Mouse (Mus musculus): Measurements from ENCODE around the gene Gng2. TPM values are rescaled to one million over a fixed set of nuclear protein-coding genes. Genes with fewer than 3 reads are reported as not detected.

Gene Gng2
- polyA plus RNA-seq, 1 experiment from 2014 or later = 63.9 TPM

DNA sequence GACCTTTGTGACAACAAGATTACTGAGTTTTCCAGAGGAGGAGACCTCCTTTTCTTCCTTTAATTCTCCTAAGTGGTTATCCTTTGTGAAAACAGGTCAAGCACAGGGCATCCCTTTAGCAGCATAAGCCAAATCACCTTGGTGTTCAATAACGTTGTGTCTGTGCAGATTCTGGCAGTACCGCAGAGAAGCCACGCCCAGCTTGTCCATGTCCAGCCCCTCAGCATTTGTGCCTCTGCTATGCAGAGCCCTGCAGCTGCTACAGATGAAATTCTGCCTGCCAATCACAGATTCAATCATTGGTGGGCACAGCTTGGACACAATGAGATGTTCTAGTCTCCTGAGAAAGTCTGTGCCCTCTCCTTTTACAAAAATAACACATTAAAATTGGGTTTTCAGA, 14.4 kb upstream of the Gng2 start:
- no peak for DNase-seq (ENCODE audit: low spot score)
- Histone ChIP-seq H3K27ac (no peak overlapping the region), H3K36me3 (no peaks in the 10 kb centered on the region), H3K9me3 (replicated peaks) (no peaks in the 10 kb centered on the region), H3K4me3 (no peak overlapping the region), H3K4me1 (peaks cover 7% of the 10 kb centered on the region), H3K27me3 (ENCODE audit: low read depth, poor library complexity, severe bottlenecking) (no peaks in the 10 kb centered on the region)
- WGBS = 62% methylated on average over 3 of the region's 3 CpGs

DNA sequence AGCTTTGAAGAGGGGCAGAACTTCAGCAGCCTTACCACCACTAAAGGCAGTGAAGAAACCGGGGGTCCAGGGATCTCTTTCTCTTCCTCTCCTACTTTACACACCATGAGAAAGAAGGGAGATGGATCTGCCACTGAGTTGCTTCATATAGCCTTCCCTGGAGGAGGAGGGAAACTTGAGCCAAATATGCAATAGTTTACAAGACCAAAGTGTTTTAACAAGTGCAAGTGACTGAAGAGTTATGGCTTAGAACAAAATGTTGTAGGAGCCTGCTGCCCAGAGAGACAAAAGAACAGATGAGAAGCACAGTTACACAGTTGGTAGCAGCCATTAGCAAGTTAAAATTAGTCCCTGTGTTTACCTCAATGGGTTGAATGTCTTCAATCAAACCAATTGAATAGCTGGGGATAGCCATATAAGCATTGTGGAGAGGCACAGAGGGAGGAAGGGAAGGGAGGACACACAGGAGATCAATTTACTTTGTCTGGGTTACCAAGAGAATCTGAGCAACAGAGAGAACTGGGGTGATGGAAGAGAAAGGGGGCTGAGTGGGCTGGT, 13.1 kb upstream of the Gng2 start:
- Histone ChIP-seq H3K36me3 (no peaks in the 10 kb centered on the region), H3K9me3 (replicated peaks) (no peaks in the 10 kb centered on the region), H3K4me3 (no peak overlapping the region), H3K27ac (no peak overlapping the region), H3K27me3 (ENCODE audit: low read depth, poor library complexity, severe bottlenecking) (no peaks in the 10 kb centered on the region), H3K4me1 (peaks cover 20% of the 10 kb centered on the region)
- 80% methylated on average over 1 of the region's 1 CpGs for WGBS
- DNase-seq (ENCODE audit: low spot score) = no peak

DNA sequence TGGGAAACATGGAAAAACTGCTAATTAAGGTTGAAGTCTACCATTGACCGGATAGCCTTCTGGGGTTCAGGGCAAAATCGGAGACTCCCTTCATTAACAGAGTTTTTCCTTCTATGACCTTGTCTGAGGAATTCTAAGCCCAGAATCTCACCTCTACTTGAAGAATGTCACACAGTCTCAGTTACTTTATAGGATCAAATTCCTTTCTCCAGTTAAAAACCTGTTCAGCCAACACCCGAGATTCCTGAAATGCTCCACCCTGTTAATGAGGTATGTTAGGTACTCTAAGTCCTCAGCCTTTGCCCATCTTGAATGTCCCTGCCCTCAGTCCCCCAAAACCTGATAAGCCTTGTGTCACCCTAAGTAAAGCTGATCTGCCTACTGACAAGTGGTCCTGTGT, 11.0 kb upstream of the Gng2 start:
- 89% methylated on average over 3 of the region's 3 CpGs for WGBS
- Histone ChIP-seq H3K27ac (peak overlapping the region; percentile 77), H3K4me1 (peaks cover 41% of the 10 kb centered on the region)

DNA sequence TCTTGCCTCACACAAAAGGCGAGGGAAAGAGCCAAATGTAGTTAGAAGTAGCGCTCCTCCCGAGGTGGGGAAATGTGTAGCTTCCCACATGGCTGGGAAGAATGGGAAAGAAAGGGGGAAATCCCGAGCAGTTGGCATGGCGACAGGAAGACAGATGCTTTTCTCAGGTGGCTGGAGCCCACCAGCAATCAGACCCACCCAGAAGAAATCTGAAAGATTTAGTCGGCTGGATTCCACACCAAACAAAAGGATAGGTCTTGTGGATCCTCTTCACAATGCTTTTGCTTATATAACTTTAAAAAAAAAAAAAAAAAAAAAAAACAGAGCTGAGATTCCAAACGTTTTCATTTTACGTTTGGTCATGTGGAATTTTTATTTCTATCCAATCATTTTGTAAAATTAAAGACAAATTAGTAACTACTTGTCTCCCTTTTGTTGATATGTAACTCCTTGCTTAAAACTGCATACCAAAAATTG, 10.0 kb upstream of the Gng2 start:
- DNase-seq (ENCODE audit: low spot score) = no peak
- Histone ChIP-seq H3K4me1 (peaks cover 41% of the 10 kb centered on the region), H3K4me3 (peak overlapping the region; percentile 50), H3K9me3 (replicated peaks) (no peaks in the 10 kb centered on the region), H3K36me3 (no peaks in the 10 kb centered on the region), H3K27ac (peak overlapping the region; percentile 98), H3K27me3 (ENCODE audit: low read depth, poor library complexity, severe bottlenecking) (no peaks in the 10 kb centered on the region)
- WGBS = 13% methylated on average over 8 of the region's 8 CpGs

More for the DNA sequence above, 11.0 kb upstream of the Gng2 start:
- DNase-seq (ENCODE audit: low spot score) = no peak
- Histone ChIP-seq H3K36me3 (no peaks in the 10 kb centered on the region), H3K4me3 (no peak overlapping the region), H3K27me3 (ENCODE audit: low read depth, poor library complexity, severe bottlenecking) (no peaks in the 10 kb centered on the region), H3K9me3 (replicated peaks) (no peaks in the 10 kb centered on the region)

DNA sequence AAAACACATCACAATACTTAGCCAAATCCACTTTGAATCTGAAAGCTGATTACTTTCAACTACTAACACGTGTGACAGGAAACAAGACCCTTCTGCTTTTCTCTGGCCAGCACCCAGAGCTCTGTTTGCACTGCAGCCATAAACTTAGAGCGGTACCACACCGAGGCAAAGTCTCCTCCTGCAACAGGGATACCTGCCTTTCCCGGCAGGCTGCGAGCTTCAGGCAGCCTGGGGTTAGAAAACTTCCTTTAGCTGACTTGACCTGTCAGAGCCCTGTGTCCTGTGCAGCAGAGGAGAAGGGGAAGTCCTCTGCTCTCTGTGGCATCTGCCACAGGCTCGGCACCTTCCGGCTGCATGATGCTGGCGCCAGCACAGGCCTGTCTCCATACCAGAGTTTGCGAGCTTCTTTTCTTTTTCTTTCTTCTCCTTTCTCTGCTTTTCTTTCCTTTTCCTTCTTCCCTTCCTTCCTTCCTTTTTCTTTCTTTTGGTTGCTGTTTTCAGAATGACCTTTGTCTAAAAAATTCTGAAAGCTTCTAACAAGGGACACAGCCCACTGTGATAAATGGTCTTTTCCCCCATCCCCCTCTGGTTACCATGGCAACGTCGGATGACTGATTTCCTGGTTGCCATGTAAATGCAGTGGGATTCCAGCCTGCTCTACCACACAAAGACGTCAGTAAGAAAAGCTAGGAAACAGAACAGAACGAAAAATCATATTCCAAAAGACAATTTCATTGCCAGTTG, 9.4 kb upstream of the Gng2 start:
- Histone ChIP-seq H3K27ac (peak overlapping the region; percentile 98), H3K9me3 (replicated peaks) (no peaks in the 10 kb centered on the region), H3K4me3 (peak overlapping the region; percentile 50), H3K36me3 (no peaks in the 10 kb centered on the region), H3K27me3 (ENCODE audit: low read depth, poor library complexity, severe bottlenecking) (no peaks in the 10 kb centered on the region), H3K4me1 (peaks cover 41% of the 10 kb centered on the region)
- peak; percentile 93 for DNase-seq (ENCODE audit: low spot score)
- WGBS = 1% methylated on average over 13 of the region's 13 CpGs

DNA sequence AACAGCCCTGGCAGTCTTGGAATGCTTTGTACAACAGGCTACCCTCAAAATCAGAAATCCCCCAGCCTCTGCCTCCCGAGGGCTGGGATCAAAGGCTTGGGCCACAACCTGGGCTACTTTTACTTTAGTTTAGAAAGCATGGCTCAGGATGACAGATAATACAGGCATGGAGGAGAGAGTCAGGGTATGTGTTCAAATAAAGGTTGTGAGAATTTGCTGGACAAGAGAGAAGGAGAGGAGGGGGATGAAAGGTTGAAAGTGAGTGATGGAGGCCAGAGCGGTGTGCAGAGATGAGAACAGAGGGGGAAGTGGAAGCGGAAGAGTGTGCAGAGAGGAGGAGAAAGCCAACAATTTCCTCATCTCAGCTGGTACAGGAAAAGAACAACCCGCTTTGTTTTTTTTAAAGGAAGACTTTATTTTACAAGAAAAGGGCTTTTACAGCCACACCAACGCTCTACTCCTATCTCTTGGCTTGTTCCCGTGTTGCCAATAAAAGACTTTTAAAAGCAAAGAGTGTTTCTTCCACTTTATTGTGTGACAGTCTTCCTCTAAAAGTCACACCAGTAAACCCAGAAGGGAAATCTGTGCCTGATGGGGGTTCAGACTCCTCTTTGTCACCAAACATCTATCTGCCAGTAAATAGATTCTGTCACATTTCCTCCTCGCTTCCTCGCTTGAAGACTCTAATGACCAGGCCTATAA, 8.6 kb upstream of the Gng2 start:
- peaks cover 41% of the 10 kb centered on the region for H3K4me1 ChIP-seq
- H3K4me3 ChIP-seq = peak overlapping the region; percentile 50
- no peaks in the 10 kb centered on the region for H3K9me3 ChIP-seq (replicated peaks)
- no peaks in the 10 kb centered on the region for H3K27me3 ChIP-seq (ENCODE audit: low read depth, poor library complexity, severe bottlenecking)
- no peaks in the 10 kb centered on the region for H3K36me3 ChIP-seq
- DNase-seq (ENCODE audit: low spot score) = no peak
- WGBS = 25% methylated on average over 8 of the region's 8 CpGs
- peak overlapping the region; percentile 98 for H3K27ac ChIP-seq

DNA sequence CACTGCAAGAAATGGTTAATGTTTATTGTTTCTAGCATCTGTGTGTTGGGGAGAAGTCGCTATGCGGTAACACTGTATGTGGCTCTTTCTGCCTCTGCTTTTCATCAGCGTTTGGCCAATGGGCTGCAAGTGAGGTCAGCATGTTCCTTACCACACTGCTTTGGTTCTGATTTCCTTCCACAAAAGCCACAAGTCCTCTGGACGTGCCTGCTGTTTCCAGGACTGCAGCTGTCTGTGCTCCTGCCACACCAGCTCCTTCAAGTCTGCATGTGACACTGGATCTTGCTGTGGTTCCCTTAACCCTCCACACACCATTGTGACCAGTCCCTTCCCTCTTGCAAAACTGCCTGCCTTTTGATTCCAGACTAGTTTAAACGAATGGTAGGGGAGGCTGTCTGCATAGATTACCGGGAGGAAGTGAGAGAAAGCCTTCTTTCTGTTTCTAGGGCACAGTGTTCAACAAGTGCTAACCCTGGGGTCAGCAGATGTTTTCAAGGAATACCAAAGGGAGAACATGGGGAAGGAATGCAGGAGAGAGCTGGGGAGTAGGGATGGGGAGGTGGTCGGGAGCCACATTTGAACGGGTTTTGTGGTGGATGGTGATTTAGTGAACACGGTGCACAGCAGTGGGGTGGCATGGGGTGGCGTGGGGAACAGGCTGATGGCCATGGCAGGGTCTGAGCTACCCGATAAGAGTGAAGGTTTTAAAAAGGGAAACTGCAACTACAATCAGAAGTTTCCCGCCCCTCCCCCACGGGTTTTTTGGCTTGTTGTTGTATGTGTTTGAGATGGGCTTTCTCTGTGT, 7.9 kb upstream of the Gng2 start:
- Histone ChIP-seq H3K4me1 (peaks cover 45% of the 10 kb centered on the region), H3K27ac (peak overlapping the region; percentile 98), H3K4me3 (peak overlapping the region; percentile 50), H3K9me3 (replicated peaks) (no peaks in the 10 kb centered on the region), H3K27me3 (ENCODE audit: low read depth, poor library complexity, severe bottlenecking) (no peaks in the 10 kb centered on the region), H3K36me3 (no peaks in the 10 kb centered on the region)
- 9% methylated on average over 13 of the region's 13 CpGs for WGBS
- DNase-seq (ENCODE audit: low spot score) = peak; percentile 68

DNA sequence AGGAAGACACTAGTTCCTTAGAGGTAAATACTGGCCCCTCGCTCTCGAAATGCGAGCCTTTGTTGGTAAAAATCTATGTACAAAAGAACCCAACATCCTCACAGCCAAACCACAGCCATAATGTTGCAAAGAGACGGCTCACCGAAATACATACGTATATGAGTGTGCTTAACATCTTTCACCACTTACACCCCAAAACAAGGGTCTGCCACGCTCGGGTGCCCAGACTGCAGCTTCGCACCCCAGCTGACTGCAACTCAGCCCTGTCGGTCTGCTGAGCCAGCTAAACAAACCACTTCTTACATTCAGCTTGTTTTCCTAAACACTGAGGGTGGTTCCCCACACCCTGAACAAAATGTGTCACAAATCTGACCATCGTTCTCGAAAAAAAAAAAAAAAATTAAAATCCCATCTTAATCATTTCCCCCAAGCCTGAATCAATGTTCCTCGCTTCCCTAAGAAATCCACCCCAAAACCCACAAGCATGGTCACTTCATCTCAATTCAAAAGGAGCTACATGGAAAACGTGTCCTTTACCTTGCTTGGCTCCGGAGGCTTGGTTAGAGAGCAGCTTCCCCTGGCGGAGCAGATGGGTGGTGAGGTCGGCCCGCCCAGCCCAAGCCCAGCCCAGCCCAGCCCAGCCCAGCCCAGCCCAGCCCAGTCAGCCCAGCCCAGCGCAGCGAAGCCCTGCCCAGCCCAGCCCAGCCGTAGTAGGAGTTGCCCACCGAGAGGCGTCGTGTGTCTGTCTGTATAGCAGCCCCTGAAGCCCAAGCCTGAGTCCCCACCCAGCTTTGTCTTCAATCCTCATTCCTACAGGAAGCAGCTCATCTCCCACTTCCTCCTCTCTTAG, 781 bp downstream of the Gng2 start:
- Histone ChIP-seq H3K27me3 (ENCODE audit: low read depth, poor library complexity, severe bottlenecking) (no peaks in the 10 kb centered on the region), H3K9me3 (replicated peaks) (no peaks in the 10 kb centered on the region), H3K4me1 (peaks cover 38% of the 10 kb centered on the region), H3K27ac (peak overlapping the region; percentile 91), H3K4me3 (peak overlapping the region; percentile 60), H3K36me3 (peaks cover 3% of the 10 kb centered on the region)
- peak; percentile 92 for DNase-seq (ENCODE audit: low spot score)
- whole genome bisulfite sequencing = 2% methylated on average over 24 of the region's 24 CpGs

DNA sequence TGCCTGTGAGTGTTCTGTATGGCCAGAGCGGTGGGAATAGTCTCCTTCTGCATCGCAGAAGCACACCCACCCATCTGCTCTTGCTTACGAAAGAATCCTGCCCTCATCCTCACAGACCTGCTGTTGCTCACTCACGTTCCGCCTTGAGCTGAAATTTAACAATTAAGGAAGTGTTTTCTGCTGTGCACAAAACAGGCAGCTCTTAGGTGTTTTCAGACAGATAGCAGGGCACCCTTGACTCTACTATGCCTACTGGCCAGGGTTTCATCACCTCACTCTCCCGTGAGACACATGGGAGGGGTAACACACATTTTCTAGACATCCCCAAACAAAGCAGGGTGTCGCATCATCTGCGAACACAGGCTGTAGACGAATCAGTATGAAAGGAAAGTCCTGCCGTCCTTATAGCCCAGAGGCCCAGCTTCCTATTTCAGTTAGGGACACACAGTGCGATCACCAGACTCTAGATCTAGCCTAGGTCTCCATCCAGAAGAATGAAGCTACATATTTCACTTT, 2.4 kb downstream of the Gng2 start:
- Histone ChIP-seq H3K4me3 (peak overlapping the region; percentile 60), H3K4me1 (peaks cover 47% of the 10 kb centered on the region), H3K9me3 (replicated peaks) (no peaks in the 10 kb centered on the region), H3K27ac (peak overlapping the region; percentile 77), H3K27me3 (ENCODE audit: low read depth, poor library complexity, severe bottlenecking) (no peaks in the 10 kb centered on the region), H3K36me3 (peaks cover 3% of the 10 kb centered on the region)
- 26% methylated on average over 11 of the region's 11 CpGs for WGBS
- DNase-seq (ENCODE audit: low spot score) = peak; percentile 59

DNA sequence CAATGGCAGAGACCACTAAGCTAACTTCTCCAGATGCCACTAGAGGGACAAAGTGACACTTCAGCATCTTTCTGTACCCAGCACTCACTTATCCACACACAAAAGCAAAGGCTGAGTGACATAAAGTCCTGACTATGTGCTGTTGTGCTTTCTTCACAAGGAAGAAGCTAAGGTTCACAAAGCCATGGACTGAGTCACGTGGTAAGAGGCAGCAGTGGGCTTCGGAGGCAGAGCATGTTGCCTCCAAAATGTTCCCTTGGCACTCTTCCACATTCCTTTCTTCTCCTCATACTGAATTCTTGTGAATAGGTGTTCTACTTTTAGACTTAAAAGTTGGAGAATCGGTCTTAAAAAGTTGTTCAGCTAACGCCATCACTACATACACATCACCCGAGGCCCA, 3.0 kb downstream of the Gng2 start:
- Histone ChIP-seq H3K9me3 (replicated peaks) (no peaks in the 10 kb centered on the region), H3K4me3 (peak overlapping the region; percentile 60; the same call in 1 of the 2 replicates), H3K27me3 (ENCODE audit: low read depth, poor library complexity, severe bottlenecking) (no peaks in the 10 kb centered on the region), H3K27ac (peak overlapping the region; percentile 77), H3K4me1 (peaks cover 48% of the 10 kb centered on the region), H3K36me3 (peaks cover 3% of the 10 kb centered on the region)
- 69% methylated on average over 5 of the region's 5 CpGs for WGBS
- no peak for DNase-seq (ENCODE audit: low spot score)

DNA sequence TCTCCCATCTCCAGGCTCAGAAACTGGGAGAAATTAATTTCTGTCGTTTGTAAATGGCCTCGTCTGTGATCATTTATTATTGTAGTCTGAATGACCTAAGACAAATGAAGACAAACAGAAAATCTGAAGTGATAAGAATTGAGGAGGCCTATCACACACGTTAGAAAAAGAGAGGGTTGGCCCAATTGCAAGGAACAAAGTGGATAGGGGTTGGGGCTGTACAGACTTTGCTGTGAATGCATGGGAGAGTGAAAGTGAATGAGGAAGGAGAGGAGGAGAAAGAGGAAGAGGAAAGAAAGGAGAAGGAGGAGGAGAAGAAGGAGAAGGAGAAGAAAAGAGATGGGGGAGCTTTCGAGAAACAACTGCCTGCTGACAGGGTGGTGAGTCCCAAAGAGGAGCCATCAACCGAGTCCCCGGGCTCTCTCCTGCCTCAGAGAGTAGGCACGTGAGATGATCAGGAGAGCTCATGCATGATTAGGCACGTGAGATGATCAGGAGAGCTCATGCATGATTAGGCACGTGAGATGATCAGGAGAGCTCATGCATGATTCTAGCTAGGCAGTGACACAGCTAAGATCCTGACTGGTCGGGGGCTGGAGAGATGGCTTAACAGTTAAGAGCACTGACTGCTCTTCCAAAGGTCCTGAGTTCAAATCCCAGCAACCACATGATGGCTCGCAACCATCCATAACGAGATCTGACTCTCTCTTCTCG, 5.0 kb downstream of the Gng2 start:
- Histone ChIP-seq H3K4me1 (peaks cover 50% of the 10 kb centered on the region), H3K36me3 (peaks cover 3% of the 10 kb centered on the region), H3K27me3 (ENCODE audit: low read depth, poor library complexity, severe bottlenecking) (no peaks in the 10 kb centered on the region), H3K9me3 (replicated peaks) (no peaks in the 10 kb centered on the region), H3K27ac (no peak overlapping the region), H3K4me3 (no peak overlapping the region)
- 90% methylated on average over 13 of the region's 13 CpGs for WGBS
- DNase-seq (ENCODE audit: low spot score) = no peak

Data from limb, embryonic 10.5 days (tissue).